Mouse (Mus musculus) forebrain, embryonic 16.5 days (tissue): ENCODE measurements around the gene Ubash3b. TPM values are rescaled to one million over a fixed set of nuclear protein-coding genes. Genes with fewer than 3 reads are reported as not detected.

Experiments
- ATAC-seq: fragments of 200-750 bp; cut with Nextera tagmentation; 2 replicates; pipeline ENCODE4 v1.8.0; 2017; ENCODE audit warnings: mild to moderate bottlenecking, moderate library complexity
- H3K27ac ChIP-seq: fragments of 300-500 bp; sonication (generic); 2 replicates; pipeline ENCODE4 v1.5.1; 2014; ENCODE audit warnings: low read length, control low read depth
- H3K27me3 ChIP-seq: fragments of 300-500 bp; sonication (generic); replicated peaks from 2 replicates; pipeline ENCODE4 v1.6.1; 2014; ENCODE audit warnings: low read length; ENCODE audit not compliant: control insufficient read depth, insufficient read depth
- H3K36me3 ChIP-seq: fragments of 300-500 bp; sonication (generic); 2 replicates; pipeline ENCODE4 v1.6.1; 2014; ENCODE audit not compliant: control insufficient read depth, insufficient read depth
- H3K4me1 ChIP-seq: fragments of 300-500 bp; sonication (generic); replicated peaks from 2 replicates; pipeline ENCODE4 v1.6.1; 2014; ENCODE audit warnings: low read length; ENCODE audit not compliant: control insufficient read depth, insufficient read depth
- H3K4me2 ChIP-seq: fragments of 300-500 bp; sonication (generic); 2 replicates; pipeline ENCODE4 v1.6.1; 2014; ENCODE audit warnings: mild to moderate bottlenecking, low read length, control low read depth
- H3K4me3 ChIP-seq: fragments of 300-500 bp; sonication (generic); replicated peaks from 2 replicates; pipeline ENCODE4 v1.5.1; 2014; ENCODE audit warnings: mild to moderate bottlenecking, low read length, control low read depth
- H3K9ac ChIP-seq: fragments of 300-500 bp; sonication (generic); replicated peaks from 2 replicates; pipeline ENCODE4 v1.6.1; 2014; ENCODE audit warnings: low read depth, low read length, control low read depth
- H3K9me3 ChIP-seq: fragments of 300-500 bp; sonication (generic); 2 replicates; pipeline ENCODE4 v1.6.1; 2016; ENCODE audit warnings: low read length; ENCODE audit not compliant: control insufficient read depth
- WGBS: fragments of 180-500 bp; shearing (Covaris S2); extraction: QIAGEN DNeasy Blood & Tissue Kit; methylation state at CpG from one replicate; pipeline ENCODE4 v1.1.7; 2014; 5-methylcytosine and 5-hydroxymethylcytosine counted together
- polyA plus RNA-seq: library from polyadenylated mRNA; unstranded; fragments of >200 nt; fragmentation: Nextera tagmentation; extraction: Ambion mirVana; gene quantifications from 2 replicates; pipeline ENCODE4 v1.2.1, GENCODE M21; 2015

Ubash3b gene
- polyA plus RNA-seq, 1 experiment from 2014 or later, result 14.7 TPM

- H3K27ac ChIP-seq, result peak overlapping the region; percentile 77
- H3K4me2 ChIP-seq, result no peak overlapping the region; the same call in 1 of the 2 replicates
- H3K9ac ChIP-seq, result no peak overlapping the region
- H3K4me3 ChIP-seq, result no peak overlapping the region
- H3K9me3 ChIP-seq, result no peaks in the 10 kb centered on the region
- 22% methylated on average over 5 of the region's 5 CpGs for WGBS
- H3K27me3 ChIP-seq, result no peaks in the 10 kb centered on the region
- H3K4me1 ChIP-seq, result peaks cover 25% of the 10 kb centered on the region
- H3K36me3 ChIP-seq, result no peaks in the 10 kb centered on the region
- no peak for ATAC-seq
Measured at GRCm38 (mm10) chr9:41012456-41012855, 149.0 kb downstream of the Ubash3b start.

GRCm38 (mm10) chr9:41011512-41012436 lies 149.7 kb downstream of the Ubash3b start:
- H3K4me3 ChIP-seq, result no peak overlapping the region
- peak overlapping the region; percentile 77 for H3K27ac ChIP-seq
- H3K4me2 ChIP-seq, result peak overlapping the region; percentile 20; the same call in 1 of the 2 replicates
- H3K36me3 ChIP-seq, result no peaks in the 10 kb centered on the region
- no peak overlapping the region for H3K9ac ChIP-seq
- H3K4me1 ChIP-seq, result peaks cover 25% of the 10 kb centered on the region
- peak; percentile 93 for ATAC-seq
- no peaks in the 10 kb centered on the region for H3K27me3 ChIP-seq
- no peaks in the 10 kb centered on the region for H3K9me3 ChIP-seq
- WGBS, result 8% methylated on average over 13 of the region's 13 CpGs

GRCm38 (mm10) chr9:41007785-41008184 lies 153.7 kb downstream of the Ubash3b start:
- 12% methylated on average over 1 of the region's 1 CpGs for WGBS
- Histone ChIP-seq H3K4me2 (no peak overlapping the region), H3K9ac (no peak overlapping the region), H3K27me3 (no peaks in the 10 kb centered on the region), H3K27ac (no peak overlapping the region), H3K4me3 (no peak overlapping the region), H3K36me3 (no peaks in the 10 kb centered on the region), H3K9me3 (no peaks in the 10 kb centered on the region), H3K4me1 (peaks cover 15% of the 10 kb centered on the region)
- ATAC-seq, result no peak

- H3K27ac ChIP-seq, result no peak within 1 kb of the TSS
- H3K9me3 ChIP-seq, result no peaks in the 10 kb centered on the region
- no peaks in the 10 kb centered on the region for H3K36me3 ChIP-seq
- no peak for ATAC-seq
- 83% methylated on average over 4 of the region's 4 CpGs for WGBS
- no peak within 1 kb of the TSS for H3K4me2 ChIP-seq
- no peak within 1 kb of the TSS for H3K4me3 ChIP-seq
- no peak within 1 kb of the TSS for H3K9ac ChIP-seq
- no peaks in the 10 kb centered on the region for H3K27me3 ChIP-seq
- peaks cover 5% of the 10 kb centered on the region; the same call in 1 of the 2 replicates for H3K4me1 ChIP-seq
Measured at GRCm38 (mm10) chr9:41004415-41004814, 157.1 kb downstream of the Ubash3b start, which contains the start of gene Crtam. Crtam (minus strand) TSS chr9:41004628.

GRCm38 (mm10) chr9:40997116-40997779 lies 164.2 kb downstream of the Ubash3b start:
- H3K36me3 ChIP-seq, result no peaks in the 10 kb centered on the region
- ATAC-seq, result no peak

GRCm38 (mm10) chr9:40994075-40994474 lies 167.4 kb downstream of the Ubash3b start:
- no peaks in the 10 kb centered on the region for H3K36me3 ChIP-seq
- H3K4me3 ChIP-seq, result no peak overlapping the region
- H3K9me3 ChIP-seq, result no peaks in the 10 kb centered on the region
- ATAC-seq, result no peak
- peaks cover 5% of the 10 kb centered on the region; the same call in 1 of the 2 replicates for H3K4me1 ChIP-seq
- no peak overlapping the region for H3K9ac ChIP-seq
- no peak overlapping the region for H3K4me2 ChIP-seq
- H3K27me3 ChIP-seq, result no peaks in the 10 kb centered on the region
- 87% methylated on average over 5 of the region's 5 CpGs for WGBS
- no peak overlapping the region for H3K27ac ChIP-seq

More at GRCm38 (mm10) chr9:40997116-40997779, 164.2 kb downstream of the Ubash3b start:
- Histone ChIP-seq H3K4me2 (no peak overlapping the region), H3K9ac (no peak overlapping the region), H3K27me3 (no peaks in the 10 kb centered on the region), H3K27ac (no peak overlapping the region), H3K4me3 (no peak overlapping the region), H3K4me1 (peaks cover 5% of the 10 kb centered on the region; the same call in 1 of the 2 replicates), H3K9me3 (no peaks in the 10 kb centered on the region)
- WGBS, result 90% methylated on average over 7 of the region's 7 CpGs

GRCm38 (mm10) chr9:40991511-40991910 lies 170.0 kb downstream of the Ubash3b start:
- 59% methylated on average over 6 of the region's 6 CpGs for WGBS
- no peak for ATAC-seq
- Histone ChIP-seq H3K36me3 (no peaks in the 10 kb centered on the region), H3K9me3 (no peaks in the 10 kb centered on the region), H3K4me3 (no peak overlapping the region), H3K27ac (no peak overlapping the region), H3K4me1 (peaks cover 5% of the 10 kb centered on the region; the same call in 1 of the 2 replicates), H3K27me3 (no peaks in the 10 kb centered on the region), H3K4me2 (no peak overlapping the region), H3K9ac (no peak overlapping the region)

- 40% methylated on average over 4 of the region's 4 CpGs for WGBS
Measured at GRCm38 (mm10) chr9:40989940-40990588, 171.4 kb downstream of the Ubash3b start.

GRCm38 (mm10) chr9:40984313-40984712 lies 177.2 kb downstream of the Ubash3b start:
- Histone ChIP-seq H3K9ac (no peak overlapping the region), H3K27me3 (no peaks in the 10 kb centered on the region), H3K4me2 (no peak overlapping the region), H3K27ac (no peak overlapping the region), H3K4me1 (no peaks in the 10 kb centered on the region), H3K4me3 (no peak overlapping the region), H3K36me3 (no peaks in the 10 kb centered on the region), H3K9me3 (no peaks in the 10 kb centered on the region)
- no peak for ATAC-seq
- WGBS, result 64% methylated on average over 3 of the region's 3 CpGs

More at GRCm38 (mm10) chr9:40989940-40990588, 171.4 kb downstream of the Ubash3b start:
- no peaks in the 10 kb centered on the region for H3K9me3 ChIP-seq
- H3K27ac ChIP-seq, result no peak overlapping the region
- H3K4me2 ChIP-seq, result no peak overlapping the region
- ATAC-seq, result peak; percentile 78
- no peaks in the 10 kb centered on the region for H3K36me3 ChIP-seq
- H3K27me3 ChIP-seq, result no peaks in the 10 kb centered on the region
- no peak overlapping the region for H3K4me3 ChIP-seq
- H3K4me1 ChIP-seq, result peaks cover 5% of the 10 kb centered on the region; the same call in 1 of the 2 replicates
- peak overlapping the region; percentile 28; the same call in 1 of the 2 replicates for H3K9ac ChIP-seq
